Mouse (Mus musculus) kidney, postnatal 4 days (tissue): ENCODE measurements around the gene Serp2.

Source experiments
- DNase-seq, 2 experiments: peaks; one replicate each; pipeline ENCODE4 v3.0.0; 2021; ENCODE audit warnings: mixed read lengths in 2 of 2

Gene Serp2

DNA sequence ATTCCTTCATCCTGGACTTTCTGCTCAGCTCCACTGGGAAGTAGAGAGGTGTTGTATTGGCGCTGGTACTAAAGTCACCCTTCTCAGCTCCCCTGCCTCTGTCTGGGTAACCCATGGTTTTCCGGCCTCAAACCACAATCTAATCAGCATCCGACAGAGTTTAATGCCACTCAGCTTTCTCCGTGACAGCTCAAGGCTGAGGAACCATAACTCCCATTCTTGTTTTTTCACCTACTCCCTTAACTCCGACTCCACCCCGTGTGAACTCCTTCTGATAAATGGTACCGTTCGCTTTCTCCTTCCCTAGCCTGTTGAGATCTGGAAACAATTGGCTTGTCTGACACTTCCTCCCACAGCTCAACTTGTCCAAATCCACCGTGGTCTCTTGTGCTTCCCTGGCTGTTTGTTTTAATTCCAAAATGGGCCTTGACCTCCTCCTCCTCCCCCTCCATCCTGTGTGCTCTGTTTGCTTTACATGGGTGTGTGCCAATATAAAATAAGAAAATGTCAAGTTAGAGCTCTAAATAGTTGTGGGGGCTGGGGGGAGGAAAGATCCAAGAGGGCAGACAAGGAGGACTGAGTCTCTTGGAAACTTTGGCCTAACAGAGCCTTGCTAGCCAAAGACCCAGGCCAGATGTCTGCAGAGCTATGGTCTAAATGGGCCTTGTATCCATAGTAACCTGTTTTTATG is 12.7 kb upstream of the Serp2 start:
- peak; percentile 35 to 58 for DNase-seq

DNA sequence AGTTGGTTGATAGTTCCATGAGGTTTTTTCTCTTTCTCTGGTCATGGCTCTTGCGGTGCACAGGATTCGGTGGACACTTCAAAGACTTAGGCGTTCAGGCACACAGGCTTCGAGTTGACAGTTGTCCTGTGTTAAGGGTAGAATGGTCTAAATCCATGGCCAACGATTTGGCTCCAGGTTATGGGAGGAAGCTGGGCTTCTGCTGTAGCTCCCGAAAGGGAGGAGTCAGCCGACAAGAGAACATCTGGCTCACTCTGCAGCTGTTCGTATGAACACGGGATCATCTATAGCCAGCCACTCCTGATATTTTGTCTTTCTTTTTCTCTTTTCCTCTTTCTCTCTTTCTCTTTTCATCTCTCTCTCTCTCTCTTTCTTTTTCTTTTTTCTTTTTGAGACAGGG is 11.9 kb upstream of the Serp2 start:
- DNase-seq, result no peak

DNA sequence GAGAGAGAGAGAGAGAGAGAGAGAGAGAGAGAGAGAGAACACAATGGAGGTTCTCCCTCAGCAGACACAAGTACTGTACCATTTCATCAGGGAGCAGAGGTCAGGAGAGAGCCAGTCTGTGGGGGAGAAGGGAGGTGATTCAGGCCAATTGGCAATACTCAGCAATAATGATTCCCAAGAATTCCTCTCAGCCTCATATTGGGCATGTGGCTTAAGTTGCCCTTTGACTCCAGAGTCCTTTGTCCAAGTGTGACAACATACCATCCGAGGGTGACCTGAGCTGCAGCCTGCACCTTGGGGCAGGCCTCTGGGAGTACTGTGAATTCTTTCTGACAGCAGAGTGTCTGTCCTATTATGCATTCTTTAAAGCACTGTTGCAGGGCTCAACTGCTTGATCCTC is 10.6 kb upstream of the Serp2 start:
- DNase-seq, result no peak

DNA sequence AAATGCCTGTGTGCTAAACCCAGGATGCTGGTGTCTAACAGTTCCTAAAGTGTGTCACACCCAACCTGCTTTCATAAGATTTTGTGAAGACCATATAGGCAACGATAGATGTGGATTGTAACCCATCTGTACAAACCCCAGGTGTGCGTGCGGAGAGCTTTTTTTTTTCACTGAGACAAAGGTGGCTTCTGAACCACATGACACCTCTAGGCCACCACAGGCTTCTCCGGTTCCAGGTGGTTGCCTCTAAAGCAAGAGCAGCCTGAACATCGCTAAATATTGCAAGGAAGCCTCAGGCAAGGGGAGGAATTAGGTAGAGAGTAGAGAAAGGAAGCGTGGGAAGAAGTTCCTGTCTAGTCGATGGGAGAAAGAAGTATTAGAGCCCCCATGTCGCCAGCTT is 10.0 kb upstream of the Serp2 start:
- DNase-seq, result no peak

DNA sequence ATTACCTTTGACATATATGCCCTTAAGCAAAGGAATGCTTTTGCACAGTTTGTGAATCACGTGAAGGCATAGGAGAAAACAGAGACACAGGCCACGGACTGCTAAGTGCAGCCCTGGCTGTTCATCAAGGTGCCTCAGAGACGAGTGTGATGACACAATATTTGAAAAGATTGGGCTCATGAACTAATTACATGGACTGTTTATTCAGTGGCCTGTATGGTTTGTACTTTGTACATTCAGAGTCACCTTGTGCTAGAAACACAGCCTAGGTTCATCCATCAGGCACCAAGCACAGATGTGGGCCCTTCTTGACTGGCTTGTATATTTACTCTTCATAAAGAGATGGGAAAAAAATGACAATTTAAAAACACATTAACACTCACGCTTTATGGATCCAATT is 9.5 kb upstream of the Serp2 start:
- DNase-seq, result no peak

DNA sequence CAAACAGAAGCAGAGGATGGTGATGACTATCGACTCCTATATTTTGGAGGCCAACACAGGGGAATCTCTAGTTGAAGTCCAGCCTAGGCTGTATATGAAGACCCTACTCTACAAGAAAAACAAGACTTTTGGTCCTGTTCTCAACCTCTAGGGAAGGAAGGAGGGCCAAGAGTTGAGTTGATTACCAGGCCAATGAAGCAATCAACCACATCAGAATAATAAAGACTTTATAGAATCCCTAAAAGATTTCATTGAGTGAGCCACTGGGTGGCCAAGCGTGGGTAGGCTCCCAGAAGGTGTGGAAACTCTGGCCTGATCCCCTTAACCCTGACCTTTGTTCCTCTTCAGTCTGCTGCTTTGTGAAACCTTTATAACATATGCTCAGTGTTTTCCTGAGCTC is 2.5 kb upstream of the Serp2 start:
- no peak for DNase-seq

DNA sequence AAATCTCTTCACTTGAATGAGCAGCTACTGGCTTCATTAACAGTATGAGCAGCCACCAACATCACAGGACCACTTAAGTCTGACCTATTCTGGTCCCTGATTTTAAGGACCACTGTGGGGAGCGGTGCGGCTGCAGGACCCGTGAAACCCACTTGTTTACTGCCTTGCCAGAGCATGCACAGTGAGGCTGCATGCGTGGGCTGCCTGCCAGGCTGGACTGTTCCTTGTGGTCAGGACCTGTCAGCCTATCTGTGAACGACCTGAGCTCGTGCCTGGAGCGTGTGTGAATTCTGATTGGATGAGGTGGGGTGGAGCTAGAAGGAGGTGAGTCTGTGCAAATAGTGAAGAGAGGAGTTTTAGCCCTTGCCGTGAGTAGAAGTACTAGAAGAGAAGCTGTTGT is 1.5 kb upstream of the Serp2 start:
- DNase-seq, result peak; percentile 56 to 70

DNA sequence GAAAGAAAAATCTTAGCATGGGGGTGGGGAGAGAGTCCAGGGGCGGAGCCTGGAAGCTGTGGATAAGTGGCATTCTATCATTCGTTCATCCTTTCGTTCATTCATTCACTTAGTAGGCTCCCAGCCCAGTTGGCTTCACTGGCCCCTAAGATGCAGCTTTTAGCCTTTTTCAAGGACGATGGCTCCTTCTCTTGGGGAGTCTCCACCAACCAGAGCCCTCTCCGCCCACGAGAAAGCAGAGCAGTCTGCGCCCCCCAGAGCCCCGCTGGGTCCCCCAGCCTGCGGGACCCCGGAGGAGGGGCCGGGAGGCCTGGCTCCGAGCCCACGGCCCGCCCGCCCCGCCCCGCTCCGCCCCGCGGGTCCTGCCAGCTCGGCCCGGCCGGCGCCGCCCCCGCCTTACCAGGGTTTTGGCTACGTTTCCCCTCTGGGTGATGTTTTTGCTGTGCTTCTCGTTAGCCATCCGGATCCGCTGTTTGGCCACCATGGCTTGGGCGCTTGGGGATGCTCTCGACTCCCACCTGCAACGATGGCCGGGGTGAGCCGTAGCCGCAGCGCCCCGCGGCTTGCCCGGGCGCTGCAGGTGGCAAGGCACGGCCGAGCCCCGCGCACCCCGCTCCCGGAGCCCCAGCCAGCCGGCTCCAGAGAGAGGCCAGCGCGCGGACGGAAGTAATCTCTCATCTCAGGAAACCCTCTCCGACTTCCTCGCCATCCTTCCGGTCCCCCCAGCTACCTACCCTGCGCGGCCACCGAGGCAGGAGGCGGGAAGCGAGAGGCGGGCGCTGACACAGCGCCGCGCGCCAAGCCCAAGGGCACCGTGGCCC is 448 bp downstream of the Serp2 start:
- peak; percentile 71 to 83 for DNase-seq

DNA sequence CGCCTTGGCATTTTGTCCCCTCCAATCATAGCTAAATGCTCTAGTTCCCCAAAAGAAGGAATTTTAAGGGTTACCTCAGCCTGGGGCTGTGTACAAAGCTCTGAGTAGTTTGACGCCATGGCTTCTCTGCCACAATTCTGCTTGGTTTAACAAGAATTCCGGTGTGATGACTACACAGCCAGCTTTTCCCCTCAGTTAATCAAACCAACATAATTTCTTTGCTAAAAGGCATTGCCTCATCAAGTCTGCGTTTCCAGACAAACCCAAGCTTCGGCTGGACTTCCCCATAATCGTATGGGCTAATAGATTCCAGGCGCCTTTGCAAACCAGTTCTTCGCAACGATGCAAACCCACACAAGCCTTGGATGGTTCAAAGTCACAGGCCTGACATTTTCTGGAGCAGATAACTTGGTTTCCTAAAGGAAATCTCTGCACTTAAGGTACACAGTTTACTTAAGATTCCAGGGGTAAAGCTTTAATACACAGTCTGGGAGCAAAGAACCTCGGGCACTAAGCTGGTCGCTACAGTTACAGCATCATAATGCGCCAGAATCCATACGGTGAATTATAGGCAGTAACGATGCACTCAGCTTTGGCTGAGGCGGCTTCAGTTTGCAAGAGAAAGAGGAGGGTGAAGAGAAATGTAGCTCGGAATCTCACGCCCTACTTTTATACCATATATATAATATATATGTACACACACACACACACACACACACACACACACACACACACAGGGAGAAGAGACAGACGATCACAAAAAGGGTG is 1.2 kb downstream of the Serp2 start:
- no peak for DNase-seq

DNA sequence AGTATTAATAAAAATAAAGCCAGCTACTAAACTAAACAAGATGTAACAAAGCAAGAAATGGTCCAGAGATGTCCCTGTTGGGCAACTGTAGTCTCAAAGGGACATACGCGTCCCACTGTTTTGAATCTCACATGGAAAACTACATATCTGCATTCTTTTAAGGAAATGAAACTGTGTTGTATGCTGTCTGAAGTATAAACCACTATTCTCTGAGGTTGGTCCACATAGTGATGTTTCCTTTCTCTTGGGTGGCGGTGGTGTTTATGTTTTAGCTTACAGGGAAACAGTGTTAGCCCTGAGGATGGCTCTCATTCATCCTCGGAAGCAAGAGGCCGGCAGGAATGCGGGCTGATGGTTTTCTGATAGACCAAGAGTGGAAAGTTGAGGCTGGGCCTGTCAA is 12.6 kb downstream of the Serp2 start:
- DNase-seq, result no peak

DNA sequence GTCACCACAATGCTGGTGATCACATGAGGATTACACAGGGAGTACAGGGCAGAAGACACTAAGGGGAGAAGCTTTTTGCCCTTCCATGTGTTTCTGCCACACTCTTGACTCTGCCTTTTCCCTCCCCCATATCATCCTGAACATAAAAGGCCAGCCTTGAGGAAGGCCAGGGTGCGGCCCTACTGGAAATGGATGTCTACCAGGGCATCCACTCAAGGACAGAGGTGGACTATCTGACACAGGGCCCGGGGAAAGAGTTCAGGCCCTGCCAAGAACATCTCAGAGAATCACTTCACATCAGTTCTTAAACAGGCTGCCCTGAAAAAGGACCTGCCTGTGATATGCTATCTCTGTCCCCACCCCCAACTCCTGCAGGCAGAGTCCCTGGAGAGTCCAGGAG is 15.3 kb downstream of the Serp2 start:
- no peak for DNase-seq

DNA sequence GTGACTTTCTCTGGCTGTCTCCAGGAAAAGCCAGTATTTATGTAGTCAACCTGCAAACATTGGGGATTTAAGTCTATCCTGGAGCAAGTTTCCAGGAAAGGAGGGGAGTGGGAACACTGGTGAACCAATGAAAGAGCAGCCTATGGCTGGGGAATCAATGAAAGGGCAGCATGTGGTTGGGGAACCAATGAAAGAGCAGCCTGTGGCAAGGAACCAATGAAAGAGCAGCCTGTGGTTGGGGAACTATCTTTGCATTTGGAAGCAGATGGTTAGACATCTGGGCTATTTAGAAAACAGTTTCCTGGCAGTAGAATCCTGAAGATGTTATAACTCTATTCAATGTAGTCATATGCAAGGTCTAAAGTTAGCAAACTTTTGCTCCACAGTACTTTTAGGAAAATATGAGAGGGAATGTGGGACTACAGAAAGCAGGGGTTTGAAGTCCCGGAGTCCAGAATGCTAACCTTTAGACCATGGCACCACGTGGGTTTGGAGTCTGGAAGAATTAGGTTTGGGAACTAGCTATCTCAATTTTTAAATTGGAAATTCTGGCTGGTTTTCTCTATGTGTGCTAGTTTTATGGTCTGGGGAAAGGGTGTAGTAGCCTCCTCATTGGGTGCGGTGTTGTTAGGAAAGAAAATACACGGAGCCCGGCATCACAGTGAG is 16.6 kb downstream of the Serp2 start:
- DNase-seq, result no peak

DNA sequence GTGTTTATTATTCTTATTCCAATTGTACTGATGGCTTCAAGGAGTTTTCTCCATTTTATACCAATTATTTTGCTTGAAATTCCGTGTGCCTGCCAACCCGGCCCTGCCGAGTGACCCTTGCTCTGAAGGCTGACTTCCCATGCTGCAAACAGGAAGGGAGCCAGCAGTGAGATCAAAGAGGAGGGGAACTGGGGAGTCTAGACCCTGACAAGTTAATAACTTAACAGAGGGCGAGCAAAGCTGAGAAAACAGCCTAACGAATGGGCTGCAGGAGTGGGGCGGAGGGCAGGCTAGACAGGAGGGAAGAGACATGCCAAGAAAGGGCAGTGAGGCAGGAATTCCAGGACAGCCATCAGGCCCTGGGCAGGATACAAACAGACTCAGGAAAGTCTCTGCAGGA is 19.8 kb downstream of the Serp2 start:
- peak; percentile 69 to 80 for DNase-seq

DNA sequence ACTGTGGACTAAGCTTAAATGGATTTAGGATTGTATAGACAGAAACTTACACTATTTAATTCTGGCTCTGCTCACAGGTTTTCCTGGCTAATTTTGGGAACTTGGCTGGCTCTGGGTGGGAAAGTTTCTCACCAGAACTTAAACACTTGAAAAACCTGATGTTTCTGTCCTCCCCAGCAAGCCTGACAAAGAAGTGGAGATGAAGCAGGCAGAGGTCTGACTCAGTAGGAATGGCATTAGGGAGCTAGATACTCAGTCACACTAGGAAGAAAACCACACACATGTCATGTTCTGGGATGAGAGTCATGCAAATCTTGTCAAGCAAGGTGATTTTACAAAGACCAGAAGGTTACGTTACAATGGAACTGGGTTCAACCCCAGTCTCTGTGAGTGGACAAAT is 21.6 kb downstream of the Serp2 start:
- DNase-seq, result no peak

DNA sequence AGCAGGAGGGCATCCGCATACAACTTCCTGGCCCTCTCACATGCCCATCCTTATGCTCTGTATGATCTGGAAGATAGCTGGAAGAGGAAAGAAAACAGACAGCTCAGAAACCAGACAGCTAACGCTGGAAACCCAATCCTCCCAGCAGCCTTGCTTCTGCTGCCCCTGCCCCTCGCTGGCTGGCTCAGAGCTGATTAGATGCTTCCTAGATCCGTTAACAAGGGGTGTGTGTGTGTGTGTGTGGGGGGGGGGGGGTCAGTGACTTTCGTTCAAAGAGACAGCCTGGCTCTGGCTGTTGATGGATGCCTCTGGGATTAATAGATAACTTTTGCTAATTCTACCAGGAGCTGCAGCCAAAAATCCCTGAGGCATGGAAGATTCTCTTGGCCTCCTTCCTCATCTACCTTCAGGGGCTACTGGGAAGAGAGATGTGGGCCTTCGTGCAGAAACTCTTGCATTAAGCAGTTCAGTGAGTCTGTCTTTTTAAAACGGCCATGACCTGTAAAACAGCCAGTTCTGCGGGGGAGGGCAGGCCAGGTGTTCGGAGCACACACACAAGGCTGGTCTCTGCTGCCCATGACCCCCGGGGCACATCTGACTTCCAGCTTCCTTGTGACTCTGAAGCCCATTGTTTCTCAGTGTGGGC is 23.4 kb downstream of the Serp2 start:
- DNase-seq, result peak; percentile 68 to 83

DNA sequence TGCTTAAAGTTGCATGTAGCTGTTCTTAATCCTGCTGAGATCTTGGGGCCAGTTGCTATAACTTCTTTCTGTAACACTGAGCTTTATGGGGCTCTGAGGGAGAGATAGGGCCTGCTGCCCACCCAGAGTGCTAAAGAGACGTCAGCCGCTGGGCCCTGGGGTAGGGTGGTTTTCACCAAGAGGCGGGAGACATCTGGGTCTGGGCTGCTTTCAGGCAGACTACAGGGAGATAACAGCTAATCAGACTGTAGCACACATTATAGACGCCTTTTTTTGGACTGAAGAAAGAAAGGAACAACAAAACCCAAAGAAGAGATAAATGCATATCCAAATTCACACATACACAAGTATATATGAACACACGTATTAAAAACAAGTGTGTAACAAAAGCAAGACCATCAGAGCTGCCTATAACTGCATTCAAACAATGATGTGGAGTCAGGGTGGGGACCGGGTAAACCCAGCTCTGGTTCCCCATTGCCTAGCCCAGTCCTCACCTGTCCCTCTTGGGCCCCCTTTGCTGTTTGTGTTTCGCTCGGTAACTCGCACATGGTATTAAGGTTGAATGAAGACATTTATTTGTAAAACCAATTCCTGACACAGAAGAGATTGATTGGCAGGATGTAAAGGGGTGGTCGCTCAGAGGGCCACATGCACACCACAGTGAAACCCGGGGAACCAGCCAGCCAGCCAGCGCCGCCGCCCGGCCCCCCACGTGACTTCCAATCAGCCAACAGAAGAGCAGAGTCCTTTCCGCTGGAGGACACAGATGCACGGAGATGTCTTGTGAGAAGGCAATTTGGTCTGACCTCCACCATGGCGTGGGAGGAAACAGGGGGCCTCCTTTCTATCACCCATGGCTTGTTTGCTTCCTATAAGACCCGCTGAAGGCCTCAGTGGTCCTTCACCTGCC is 24.2 kb downstream of the Serp2 start:
- peak; percentile 72 to 82 for DNase-seq

DNA sequence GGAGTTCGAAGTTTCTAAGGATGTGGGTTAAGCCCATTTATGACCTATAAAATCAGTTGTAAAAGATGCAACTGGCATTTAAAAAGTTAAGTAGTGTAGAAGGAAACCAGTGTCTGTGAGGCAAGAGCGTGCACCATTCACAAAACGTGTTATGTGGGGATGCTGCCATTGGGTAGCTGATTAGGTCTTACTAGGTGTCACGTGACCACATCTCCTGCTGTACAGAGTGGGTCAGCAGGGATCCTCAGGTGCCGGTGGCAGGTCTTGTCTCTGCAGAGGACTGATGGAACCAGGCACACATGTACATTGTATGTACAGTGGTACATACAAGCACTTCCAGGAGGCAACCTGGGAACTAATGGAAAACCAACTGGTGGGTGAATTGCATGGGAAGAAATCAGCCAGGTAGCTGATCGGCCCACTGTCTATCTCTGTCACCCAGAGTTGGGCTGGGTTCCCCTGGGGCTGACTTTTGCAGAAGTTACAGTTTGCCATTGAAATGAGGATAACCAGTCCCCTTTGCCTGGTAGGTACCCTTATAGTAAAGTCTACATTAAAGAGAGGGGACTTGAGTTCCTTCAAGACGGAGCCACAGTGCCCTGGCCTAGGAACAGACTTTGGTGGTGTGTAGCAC is 25.5 kb downstream of the Serp2 start:
- DNase-seq, result no peak

DNA sequence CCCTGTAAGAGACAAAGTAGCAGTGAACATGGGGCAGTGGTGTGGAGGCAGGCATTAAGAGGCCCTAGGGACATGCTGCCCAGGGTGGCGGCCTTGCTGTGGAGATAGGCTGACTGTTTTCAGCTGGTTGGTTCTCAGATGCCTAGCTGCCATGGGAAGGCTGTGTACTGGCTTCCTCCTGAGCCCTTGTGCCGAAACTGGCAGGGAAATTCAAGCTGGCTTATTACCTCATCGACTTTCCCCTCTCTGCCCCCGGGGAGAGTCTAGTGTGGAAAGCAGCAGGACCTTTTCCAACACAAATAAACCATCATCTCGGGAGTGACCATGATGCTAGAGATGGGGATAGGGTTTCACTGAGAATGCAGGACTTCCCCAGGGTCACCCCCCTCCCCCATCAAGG is 28.0 kb downstream of the Serp2 start:
- peak in 1 of 2 experiments; percentile 39 for DNase-seq

DNA sequence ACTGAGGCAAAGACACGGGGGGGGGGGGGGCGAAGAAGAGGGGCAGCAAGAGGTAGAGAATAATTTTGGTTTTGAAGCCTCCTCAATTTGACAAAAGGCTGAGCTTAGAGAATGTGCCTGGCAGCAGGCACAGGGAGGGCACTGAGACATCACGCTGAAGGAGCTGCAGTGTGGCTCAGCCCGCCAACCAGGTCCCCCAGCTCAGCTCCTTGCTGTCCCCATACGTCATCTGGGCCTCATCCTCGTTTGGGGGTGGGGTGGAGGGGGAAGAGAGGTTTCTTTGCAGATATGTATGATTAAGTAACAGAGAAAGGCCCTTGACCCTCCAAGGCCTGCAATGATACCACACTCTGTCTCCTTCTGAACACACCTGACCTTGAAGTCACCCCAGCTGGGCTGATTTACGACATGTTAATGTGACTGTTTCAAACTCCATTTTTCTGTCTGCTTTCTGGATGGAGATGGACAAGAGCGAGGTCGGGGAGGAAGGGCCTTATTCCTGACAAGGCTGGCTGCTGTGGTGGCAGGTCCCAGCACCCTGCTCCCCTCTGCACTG is 28.9 kb downstream of the Serp2 start:
- peak in 1 of 2 experiments; percentile 34 for DNase-seq

DNA sequence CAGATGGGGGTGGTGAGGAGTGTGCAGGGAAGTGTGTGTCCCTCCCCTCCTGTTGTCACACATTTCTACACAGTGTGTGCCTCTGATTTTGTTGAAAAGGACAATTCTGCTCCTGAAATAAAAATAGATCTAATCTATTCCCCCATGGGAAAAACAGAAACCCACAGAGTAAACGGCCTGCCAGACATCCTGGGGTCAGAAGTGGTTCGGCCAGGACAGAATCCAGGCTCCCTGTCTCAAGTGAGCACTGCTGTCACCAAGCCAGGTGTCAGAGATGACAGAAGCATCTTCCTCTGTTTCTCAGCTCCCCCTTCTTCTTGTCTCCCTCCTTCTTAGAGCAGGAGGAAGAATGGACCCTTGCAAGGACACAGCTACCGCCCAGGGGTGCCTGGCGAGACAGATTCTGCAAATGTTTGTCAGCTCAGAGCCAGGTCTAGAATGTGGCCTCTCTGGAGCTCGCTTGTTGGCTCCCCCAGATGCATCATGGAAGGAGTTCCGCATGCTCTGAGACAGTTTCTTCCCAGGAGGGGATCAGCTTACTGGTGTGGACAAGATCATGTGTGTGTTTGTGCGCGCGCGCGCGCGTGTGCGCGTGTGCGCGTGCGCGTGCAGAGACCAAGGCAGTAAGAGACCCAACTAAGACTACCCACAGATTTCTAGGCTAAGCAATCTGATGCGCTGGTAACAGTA is 29.5 kb downstream of the Serp2 start:
- DNase-seq, result peak; percentile 42 to 47
